Mouse (Mus musculus): ENCODE data around the gene Mfsd7a.

DNA sequence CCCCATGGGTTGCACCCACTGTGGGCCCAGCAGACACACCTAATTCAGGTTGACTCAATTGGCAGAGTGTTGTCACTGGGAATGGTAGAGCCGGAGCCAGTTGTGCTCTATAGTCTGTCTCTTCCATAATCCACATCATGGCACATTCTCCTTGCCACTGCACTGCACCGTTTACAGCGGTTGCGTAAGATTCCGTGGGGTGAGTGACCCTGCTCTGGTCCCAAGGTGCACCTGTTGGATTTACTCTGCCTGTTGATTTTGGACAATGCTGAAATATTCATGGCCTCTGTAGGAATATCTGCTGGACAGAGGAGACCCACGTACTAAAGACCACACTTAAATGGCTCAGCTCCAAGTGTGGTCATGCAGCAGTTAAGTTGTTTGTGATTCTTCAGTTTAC, 34.3 kb upstream of the Mfsd7a start:
- TF ChIP-seq CTCF (IDR thresholded peaks at IDR 0.05; ENCODE audit: extremely low read depth, insufficient read length, insufficient replicate concordance, low read depth, low read length) (no peak), POLR2A (IDR thresholded peaks at IDR 0.05; ENCODE audit: low read depth, low read length) (no peak)

Data from small intestine, adult 2 months (tissue).